Comparison of ENCODE assay signal across 28 mouse cellular contexts in the genomic region with DNA sequence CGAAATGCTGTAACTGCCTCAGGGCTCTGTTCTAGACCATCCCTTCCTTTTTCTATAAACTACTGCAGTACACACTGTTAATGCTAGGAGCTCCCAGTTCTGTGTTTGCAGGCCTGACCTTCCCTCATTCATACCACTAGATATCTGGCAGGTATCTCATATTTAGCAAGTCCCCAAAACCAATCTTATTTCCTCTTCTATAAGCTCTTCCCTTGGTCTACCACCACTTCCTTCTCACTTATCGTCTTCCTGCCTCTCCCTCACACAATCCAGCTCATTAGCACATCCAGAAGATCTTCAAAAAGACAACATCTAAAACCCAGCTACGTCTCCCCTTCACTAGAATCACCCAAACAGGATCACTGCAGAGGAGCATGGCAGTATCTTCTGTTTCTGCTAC. TPM values are rescaled to one million over a fixed set of nuclear protein-coding genes. Genes with fewer than 3 reads are reported as not detected.
DNase-seq lines count a peak whose midpoint lies in the region; ATAC-seq and TF ChIP-seq lines count a peak whose summit lies in the region.
"Had no signal": no experiment of that assay in that cellular context is flagged by ENCODE, and none has a peak within 500 bp of the region (broad histone marks: within the 10 kb centered on the region; RNA-seq: fewer than 3 reads in every experiment).

No protein-coding gene starts in this region.

- H3K27ac ChIP-seq in gastrocnemius, adult 2 months = no peak overlapping the region
- H3K27ac ChIP-seq: embryonic facial prominence, embryonic 13.5 days; forebrain, embryonic 13.5 days; hindbrain, embryonic 10.5 days; hindbrain, postnatal 0 days; limb, embryonic 13.5 days; midbrain, embryonic 10.5 days; neural tube, embryonic 15.5 days had no signal

- TF ChIP-seq CTCF in gastrocnemius, adult 2 months (IDR thresholded peaks at IDR 0.05) = no peak

- ATAC-seq in megakaryocyte progenitor cell, adult 5-6 weeks (replicated peaks; ENCODE audit: poor library complexity) = peak; percentile 73
- ATAC-seq: forebrain, embryonic 13.5 days; hindbrain, postnatal 0 days had no signal

- H3K4me3 ChIP-seq in gastrocnemius, adult 2 months = no peak overlapping the region
- H3K4me3 ChIP-seq: embryonic facial prominence, embryonic 13.5 days; forebrain, embryonic 13.5 days; heart, embryonic 12.5 days; hindbrain, embryonic 10.5 days; limb, embryonic 13.5 days; midbrain, embryonic 10.5 days; neural tube, embryonic 15.5 days had no signal

- intact Hi-C loops in gastrocnemius, adult 2 months (cut with DNase I) = no loop called here
- intact Hi-C loops in gastrocnemius, postnatal 14 days (cut with DNase I; ENCODE audit: low total_unique reads) = no loop called here

- DNase-seq in 416B (ENCODE audit: low read depth) (peak; percentile 85), MEL-GATA-1-ER (ENCODE audit: extremely low read depth, low read depth) (peak; percentile 51)
- peak; percentile 32 for DNase-seq in induced T-regulatory cell, adult 2 months (ENCODE audit: low read depth)
- no peak for DNase-seq in gastrocnemius, adult 2 months
- DNase-seq in gastrocnemius, postnatal 14 days = no peak
- DNase-seq in right cerebral cortex, adult 2 months (ENCODE audit: low spot score in 2 of 2) = no peak
- DNase-seq in lung, postnatal 14 days = no peak
- DNase-seq: adrenal gland, postnatal 36 days; cerebellum, adult 18-20 months; cerebellum, postnatal 14 days; embryo, embryonic 11 days; heart, adult 18-20 months; heart, postnatal 10 days; kidney, adult 11 months; layer of hippocampus, adult 9-11 months; lung, adult 18-20 months; lung, postnatal 10 days; spleen, adult 18-20 months; thymus, postnatal 25 days had no signal

RNA-seq across cellular contexts. Expression of gene Rasa2, which starts 19.1 kb away (rescaled TPM):
- 27.4 and 31.1 TPM in 2 replicates for total RNA-seq in megakaryocyte progenitor cell, adult 5-6 weeks (2015)
- 20.8 and 23.5 TPM in 2 replicates for total RNA-seq in megakaryocyte progenitor cell, adult 5-6 weeks (2017)
- total RNA-seq in gastrocnemius, adult 2 months (2021) = 1 to 10 TPM; 3.2 to 3.6 TPM
- total RNA-seq in gastrocnemius, postnatal 14 days (2021) = 1 to 10 TPM; 3.0 to 4.1 TPM

Comparison
In these comparisons a context has a peak if more than half of its experiments do, and no peak if none do; other contexts are left out.
1. DNase-seq: peak in 416B (single experiment), MEL-GATA-1-ER (single experiment) and induced T-regulatory cell, adult 2 months (single experiment); none in gastrocnemius, adult 2 months (single experiment), gastrocnemius, postnatal 14 days (single experiment), right cerebral cortex, adult 2 months (0 of 2) and lung, postnatal 14 days (single experiment).
2. RNA of gene Rasa2, which starts 19.1 kb away (total RNA-seq): 20.8 to 31.1 TPM in megakaryocyte progenitor cell, adult 5-6 weeks; 3.0 to 4.1 TPM in gastrocnemius, postnatal 14 days and 3.2 to 3.6 TPM in gastrocnemius, adult 2 months; every median in the first group is over 4 times any median in the second.